Mouse (Mus musculus) lung, postnatal 0 days (tissue): ENCODE results near the gene Pfpl. TPM values are rescaled to one million over a fixed set of nuclear protein-coding genes. Genes with fewer than 3 reads are reported as not detected.

Experiments used
- ATAC-seq: fragments of 200-750 bp; cut with Nextera tagmentation; 2 replicates; pipeline ENCODE4 v1.8.0; 2017; ENCODE audit warnings: moderate library complexity
- DNase-seq: peaks from one replicate; pipeline ENCODE4 v3.0.0-alpha.2; 2016; ENCODE audit warnings: low spot score
- H3K27ac ChIP-seq: fragments of 300-500 bp; sonication (generic); 2 replicates; pipeline ENCODE4 v1.5.1; 2014; ENCODE audit warnings: antibody characterized with exemption, mild to moderate bottlenecking, low read length, mixed read lengths
- H3K27me3 ChIP-seq: fragments of 300-500 bp; sonication (generic); replicated peaks from 2 replicates; pipeline ENCODE4 v1.6.1; 2014; ENCODE audit warnings: low read length, mixed read lengths; ENCODE audit not compliant: insufficient read depth
- H3K36me3 ChIP-seq: fragments of 300-500 bp; sonication (generic); 2 replicates; pipeline ENCODE4 v1.6.1; 2014; ENCODE audit warnings: low read length, mixed read lengths; ENCODE audit not compliant: insufficient read depth
- H3K4me1 ChIP-seq: fragments of 300-500 bp; sonication (generic); 2 replicates; pipeline ENCODE4 v1.6.1; 2014; ENCODE audit warnings: antibody characterized with exemption, low read depth, low read length, mixed read lengths; ENCODE audit not compliant: insufficient read depth
- H3K4me2 ChIP-seq: fragments of 300-500 bp; sonication (generic); replicated peaks from 2 replicates; pipeline ENCODE4 v1.6.1; 2014; ENCODE audit warnings: low read depth, mild to moderate bottlenecking, low read length, moderate library complexity, mixed read lengths
- H3K4me3 ChIP-seq: fragments of 300-500 bp; sonication (generic); 2 replicates; pipeline ENCODE4 v1.5.1; 2014; ENCODE audit warnings: low read depth, low read length
- H3K9ac ChIP-seq: fragments of 300-500 bp; sonication (generic); replicated peaks from 2 replicates; pipeline ENCODE4 v1.6.1; 2014; ENCODE audit warnings: low read depth, mild to moderate bottlenecking
- H3K9me3 ChIP-seq: fragments of 300-500 bp; sonication (generic); 2 replicates; pipeline ENCODE4 v1.6.1; 2016; ENCODE audit warnings: low read length, mixed read lengths
- CTCF ChIP-seq: IDR thresholded peaks from 2 replicates; pipeline ENCODE4 v1.5.1; 2016; ENCODE audit warnings: antibody characterized with exemption, mild to moderate bottlenecking
- EP300 ChIP-seq: IDR thresholded peaks from 2 replicates; pipeline ENCODE4 v1.6.1; 2016; ENCODE audit warnings: antibody characterized with exemption, mild to moderate bottlenecking, control low read depth
- WGBS: fragments of 180-500 bp; shearing (Covaris S2); extraction: QIAGEN DNeasy Blood & Tissue Kit; methylation state at CpG from one replicate; pipeline ENCODE4 v1.1.7; 2014; 5-methylcytosine and 5-hydroxymethylcytosine counted together
- polyA plus RNA-seq: library from polyadenylated mRNA; unstranded; fragments of >200 nt; fragmentation: Nextera tagmentation; extraction: Ambion mirVana; gene quantifications from 2 replicates; pipeline ENCODE4 v1.2.1, GENCODE M21; 2015

Pfpl gene
- polyA plus RNA-seq, 1 experiment from 2014 or later, result not detected

DNA sequence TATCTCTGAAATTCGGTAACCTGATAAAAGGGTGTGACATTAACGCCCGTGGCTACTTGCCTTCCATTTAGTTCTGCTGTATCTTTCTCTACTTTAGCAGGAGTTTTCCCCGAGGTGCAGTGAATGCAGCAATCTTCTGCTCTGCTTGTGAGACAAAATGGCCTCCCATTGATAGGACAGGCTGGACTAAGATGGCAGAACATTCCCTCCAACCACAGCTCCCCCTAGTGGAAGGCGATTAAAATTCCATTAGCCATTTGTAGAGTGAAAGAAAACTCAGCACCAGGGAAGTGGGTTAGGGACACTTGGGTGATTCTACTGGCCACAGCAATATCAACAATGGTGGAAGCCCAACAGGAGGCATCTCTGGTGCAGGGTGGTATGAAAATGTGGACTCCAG, 39.7 kb downstream of the Pfpl start:
- WGBS, result 82% methylated on average over 5 of the region's 5 CpGs
- Histone ChIP-seq H3K4me3 (no peak overlapping the region), H3K27me3 (no peaks in the 10 kb centered on the region), H3K27ac (no peak overlapping the region), H3K4me2 (no peak overlapping the region), H3K9ac (no peak overlapping the region), H3K36me3 (no peaks in the 10 kb centered on the region), H3K9me3 (no peaks in the 10 kb centered on the region), H3K4me1 (peaks cover 9% of the 10 kb centered on the region; the same call in 1 of the 2 replicates)
- TF ChIP-seq CTCF, result peak; percentile 73
- TF ChIP-seq EP300, result 0 out of 2 replicates have a peak, but pooled peaks have one; percentile 25
- ATAC-seq (no peak), DNase-seq (peak; percentile 67)

DNA sequence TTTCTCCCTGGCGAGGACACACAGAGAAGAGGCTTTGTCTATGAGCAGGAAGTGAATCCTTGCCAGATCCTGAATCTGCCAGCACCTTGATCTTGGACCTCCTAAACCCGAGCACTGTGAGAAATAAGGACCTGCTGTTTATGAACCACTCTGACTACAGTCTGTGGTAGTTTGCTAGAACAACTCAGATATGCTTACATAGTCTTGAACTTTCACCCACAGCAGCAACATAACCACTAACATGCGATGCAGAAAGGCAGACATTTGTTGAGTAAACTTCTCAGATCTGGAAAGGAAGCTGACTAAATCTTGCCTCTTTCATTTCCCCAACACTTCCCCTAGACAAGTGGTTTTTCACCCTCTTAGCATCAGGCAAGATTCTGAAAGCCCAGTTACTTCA, 44.2 kb downstream of the Pfpl start:
- H3K27me3 ChIP-seq, result no peaks in the 10 kb centered on the region
- no peaks in the 10 kb centered on the region for H3K36me3 ChIP-seq
- peaks cover 18% of the 10 kb centered on the region for H3K4me1 ChIP-seq
- TF ChIP-seq CTCF (no peak), EP300 (no peak; the same call in 1 of the 2 replicates)
- H3K4me3 ChIP-seq, result no peak overlapping the region
- no peak overlapping the region; the same call in 1 of the 2 replicates for H3K9ac ChIP-seq
- ATAC-seq, result peak; percentile 45
- 6% methylated on average over 3 of the region's 3 CpGs for WGBS
- no peak overlapping the region for H3K4me2 ChIP-seq
- H3K27ac ChIP-seq, result peak overlapping the region; percentile 79
- DNase-seq, result peak; percentile 86
- no peaks in the 10 kb centered on the region for H3K9me3 ChIP-seq

DNA sequence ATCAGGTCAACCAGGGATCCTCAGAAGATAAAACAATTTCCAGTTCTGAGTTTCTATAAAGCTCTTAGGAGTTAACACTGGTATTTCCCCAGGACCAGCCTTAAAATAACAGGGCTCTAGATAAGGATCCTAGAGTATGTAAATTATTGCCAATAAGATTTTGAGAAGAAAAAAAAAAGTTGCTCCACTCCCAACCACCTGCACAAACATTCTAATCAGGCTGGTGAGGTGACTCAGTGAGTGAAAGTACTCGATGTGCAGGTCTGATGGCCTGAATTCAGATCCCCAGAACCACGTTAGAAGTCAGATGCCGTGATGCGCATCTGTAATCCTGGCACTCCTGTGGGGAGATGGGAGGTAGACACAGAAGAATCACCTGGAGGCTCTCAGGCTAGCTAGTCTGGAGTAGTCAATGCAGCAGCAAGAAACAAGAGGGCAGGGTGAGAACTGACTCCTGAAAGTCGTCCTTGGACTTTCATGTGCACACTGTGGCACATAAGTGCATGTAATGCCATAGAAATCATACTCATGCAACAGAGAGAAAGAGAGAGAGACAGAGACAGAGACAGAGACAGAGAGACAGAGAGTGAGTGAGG, 44.8 kb downstream of the Pfpl start:
- Histone ChIP-seq H3K27me3 (no peaks in the 10 kb centered on the region), H3K4me3 (no peak overlapping the region), H3K9ac (no peak overlapping the region), H3K27ac (peak overlapping the region; percentile 79), H3K4me2 (no peak overlapping the region), H3K36me3 (no peaks in the 10 kb centered on the region), H3K9me3 (no peaks in the 10 kb centered on the region), H3K4me1 (peaks cover 18% of the 10 kb centered on the region)
- DNase-seq (peak; percentile 75), ATAC-seq (peak; percentile 12)
- 52% methylated on average over 5 of the region's 5 CpGs for WGBS
- TF ChIP-seq EP300, result no peak

DNA sequence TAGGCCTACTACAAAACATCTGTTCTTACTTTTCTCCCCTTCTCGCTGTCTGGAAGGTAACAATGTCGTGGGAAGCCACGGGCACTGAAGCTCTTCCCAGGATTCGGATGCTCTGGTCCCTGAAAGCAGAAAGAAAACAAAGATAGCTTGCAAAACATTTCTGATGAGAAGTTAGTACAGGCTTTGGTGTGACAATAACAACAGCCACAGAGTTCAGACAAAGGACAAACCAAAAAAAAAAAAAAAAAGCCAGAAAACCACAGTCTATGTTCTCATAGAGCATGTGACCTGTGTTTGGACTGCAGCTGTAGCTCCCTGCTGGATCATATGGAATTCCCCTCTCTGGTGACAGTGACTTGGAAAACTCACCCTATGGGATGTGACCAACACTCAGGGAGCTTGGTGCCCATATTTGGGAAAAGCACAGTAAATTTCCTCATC, 45.5 kb downstream of the Pfpl start:
- peaks cover 18% of the 10 kb centered on the region for H3K4me1 ChIP-seq
- H3K4me3 ChIP-seq, result no peak overlapping the region
- DNase-seq (peak; percentile 71), ATAC-seq (peak; percentile 15)
- no peaks in the 10 kb centered on the region for H3K36me3 ChIP-seq
- H3K27me3 ChIP-seq, result no peaks in the 10 kb centered on the region
- no peak overlapping the region for H3K9ac ChIP-seq
- no peak for TF ChIP-seq CTCF
- no peak; the same call in 1 of the 2 replicates for TF ChIP-seq EP300
- no peak overlapping the region for H3K4me2 ChIP-seq
- no peaks in the 10 kb centered on the region for H3K9me3 ChIP-seq
- peak overlapping the region; percentile 79 for H3K27ac ChIP-seq
- 64% methylated on average over 4 of the region's 4 CpGs for WGBS

DNA sequence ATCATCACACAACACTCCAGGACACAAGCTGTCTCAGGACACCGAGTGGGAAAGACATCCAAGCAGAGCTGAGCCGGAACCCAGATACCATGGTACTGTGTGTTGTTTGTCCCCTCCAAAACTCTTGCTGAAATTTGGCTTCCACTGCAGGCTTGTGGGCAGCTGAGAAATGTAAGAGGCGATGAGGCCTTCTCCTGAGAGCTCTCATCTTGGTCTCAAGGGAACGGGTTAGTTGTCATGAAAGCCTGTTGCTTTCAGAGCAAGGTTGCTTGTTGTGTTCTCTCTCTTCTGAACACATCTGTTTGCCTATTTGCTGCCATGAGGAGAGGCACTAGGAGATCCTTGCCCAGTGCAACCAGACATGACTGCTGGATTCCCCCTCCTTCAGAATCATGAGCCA, 46.2 kb downstream of the Pfpl start:
- H3K27ac ChIP-seq, result peak overlapping the region; percentile 79
- DNase-seq (peak; percentile 68), ATAC-seq (peak; percentile 27; the same call in 1 of the 2 replicates)
- no peaks in the 10 kb centered on the region for H3K9me3 ChIP-seq
- WGBS, result 39% methylated on average over 4 of the region's 4 CpGs
- H3K36me3 ChIP-seq, result no peaks in the 10 kb centered on the region
- no peak overlapping the region for H3K4me3 ChIP-seq
- H3K27me3 ChIP-seq, result no peaks in the 10 kb centered on the region
- TF ChIP-seq EP300, result no peak
- TF ChIP-seq CTCF, result no peak
- H3K4me1 ChIP-seq, result peaks cover 18% of the 10 kb centered on the region
- H3K9ac ChIP-seq, result no peak overlapping the region
- no peak overlapping the region for H3K4me2 ChIP-seq

DNA sequence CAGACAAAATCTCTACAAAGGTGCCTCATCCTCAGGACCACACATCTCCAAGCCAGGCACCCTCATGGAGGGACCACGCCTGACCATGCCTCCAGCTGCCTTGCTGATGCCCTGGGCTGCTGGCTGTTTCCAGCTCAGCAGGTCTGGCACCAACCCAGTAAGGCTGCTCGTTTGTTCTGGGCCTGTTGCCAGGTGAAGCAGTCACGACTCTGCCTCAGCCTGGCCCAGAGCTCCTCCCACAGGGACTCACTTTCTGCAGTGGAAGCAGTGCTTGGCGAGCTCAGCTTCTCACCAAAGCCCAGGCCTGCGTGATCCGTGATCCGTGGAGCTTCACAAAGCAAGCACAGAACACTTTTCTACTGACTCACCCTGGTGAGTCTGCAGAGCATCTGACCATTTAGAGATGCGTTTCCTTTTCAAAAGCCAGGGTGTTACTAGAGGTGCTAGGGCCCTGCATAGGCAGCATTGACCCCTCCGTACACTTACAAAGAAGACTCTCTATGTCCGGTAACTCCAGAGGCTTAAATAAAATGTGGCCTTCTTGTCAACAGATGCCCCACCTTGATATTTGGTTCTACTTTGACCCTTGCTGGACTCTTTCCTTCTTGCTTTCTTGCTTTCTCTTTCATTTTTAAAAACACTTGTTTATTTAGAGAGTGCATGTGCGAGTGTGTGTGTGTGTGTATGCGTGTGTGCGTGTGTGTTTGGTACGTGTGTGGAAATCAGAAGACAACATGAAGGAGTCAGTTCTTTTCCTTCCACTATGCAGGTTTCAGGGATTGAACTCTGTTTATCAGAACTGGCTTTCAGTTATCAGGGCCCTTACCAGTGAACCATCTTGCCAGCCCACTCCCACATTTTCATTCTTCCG, 47.9 kb downstream of the Pfpl start:
- H3K4me1 ChIP-seq, result peaks cover 18% of the 10 kb centered on the region
- H3K36me3 ChIP-seq, result 0 out of 2 replicates have a peak, but pooled peaks cover 3% of the 10 kb centered on the region
- no peaks in the 10 kb centered on the region for H3K9me3 ChIP-seq
- no peaks in the 10 kb centered on the region for H3K27me3 ChIP-seq
- peak overlapping the region; percentile 17; the same call in 1 of the 2 replicates for H3K4me2 ChIP-seq
- 30% methylated on average over 15 of the region's 15 CpGs for WGBS
- TF ChIP-seq CTCF (no peak), EP300 (no peak)
- H3K9ac ChIP-seq, result no peak overlapping the region
- ATAC-seq (peak; percentile 89), DNase-seq (peak; percentile 98)
- no peak overlapping the region for H3K4me3 ChIP-seq
- peak overlapping the region; percentile 84 for H3K27ac ChIP-seq
